Mouse (Mus musculus) spleen, embryonic (tissue): ENCODE data around the gene Tmem132d.

Source experiments
- CTCF ChIA-PET: fragments of 350-600 bp; sonication (Branson Sonifier 250); formaldehyde crosslinking; loops from one replicate; lab custom pipeline; 2022; lab: Charles Lee

Gene Tmem132d

GRCm38 (mm10) chr5:128218281-128218680, 214.6 kb downstream of the Tmem132d start:
- CTCF ChIA-PET, result no interaction called here

DNA sequence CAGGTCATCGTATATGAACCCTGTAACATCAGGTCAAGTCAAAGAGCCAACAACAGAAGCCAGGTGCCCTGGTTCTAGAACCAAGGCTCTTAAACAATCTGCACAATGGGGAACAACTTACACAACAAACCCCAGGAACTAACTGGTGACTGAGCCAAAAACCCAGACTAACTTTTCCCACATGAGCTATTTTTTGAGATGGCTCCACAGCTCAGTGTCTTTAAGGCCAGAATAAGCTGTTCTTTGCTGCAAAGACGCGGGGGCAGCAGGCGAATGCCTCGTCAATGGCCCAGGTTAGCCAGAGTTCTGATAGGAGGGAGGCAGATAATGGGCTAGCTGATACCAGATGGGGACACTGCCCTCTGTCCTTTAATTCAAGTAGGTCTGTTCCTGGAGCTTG, 221.8 kb downstream of the Tmem132d start:
- CTCF ChIA-PET, result no interaction called here

GRCm38 (mm10) chr5:128205716-128206115, 227.2 kb downstream of the Tmem132d start:
- CTCF ChIA-PET, result no interaction called here

DNA sequence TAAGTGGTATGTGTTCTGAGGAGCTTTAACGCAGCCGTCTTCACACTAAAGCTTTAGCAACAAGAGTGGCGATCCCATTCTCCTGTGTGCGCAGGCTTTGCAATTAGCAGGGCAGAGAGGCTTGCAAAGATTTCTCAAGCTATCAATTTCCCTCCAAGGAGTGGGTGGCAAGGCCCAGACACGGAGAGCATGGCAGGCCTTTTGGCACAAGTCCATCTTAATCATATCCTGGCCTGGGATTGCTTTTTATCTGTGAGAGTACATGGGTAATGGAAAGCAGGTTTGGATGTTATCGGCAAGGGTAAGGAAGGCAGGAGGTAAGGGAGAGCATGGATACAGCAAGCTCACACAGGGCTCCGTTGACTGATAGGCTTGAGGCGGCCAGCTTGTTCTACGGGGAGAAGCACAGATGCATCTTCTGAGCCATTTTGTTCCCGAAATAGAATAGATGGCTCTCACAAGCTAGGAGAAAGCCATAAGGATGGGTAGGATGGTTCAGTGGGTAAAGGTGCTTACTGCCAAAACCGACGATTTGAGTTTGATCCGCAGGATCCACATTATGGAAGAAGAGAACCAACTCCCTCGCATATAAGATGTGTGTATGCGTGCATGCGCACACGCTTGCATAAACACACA, 228.1 kb downstream of the Tmem132d start:
- CTCF ChIA-PET, result no interaction called here

GRCm38 (mm10) chr5:128203879-128204581, 228.8 kb downstream of the Tmem132d start:
- CTCF ChIA-PET, result no interaction called here

DNA sequence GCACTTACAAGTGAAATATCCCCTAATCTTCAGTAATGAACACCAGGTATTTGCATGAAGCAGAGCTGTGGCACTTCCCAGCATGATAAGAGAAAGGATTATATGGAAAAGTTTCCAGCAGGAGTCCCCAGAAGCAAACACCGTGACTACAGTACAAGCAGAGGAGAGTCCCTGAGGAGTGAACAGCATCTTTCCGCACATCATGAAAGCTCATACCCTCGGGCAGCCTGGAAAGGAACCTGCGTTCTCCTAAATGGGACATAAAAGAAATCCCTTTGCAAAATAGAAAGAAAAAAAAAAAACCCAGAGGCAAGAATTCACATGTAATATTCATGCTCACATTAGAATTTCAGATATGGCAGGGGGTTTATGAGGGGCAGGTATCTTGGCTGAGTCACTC, 238.8 kb downstream of the Tmem132d start:
- CTCF ChIA-PET, result interaction anchor here (1.1 kb wide), 1 partner anchor 16 kb away, joined by 3 read pairs; no protein-coding TSS in a partner anchor

- CTCF ChIA-PET, result no interaction called here
Measured at GRCm38 (mm10) chr5:128192485-128193055, 240.3 kb downstream of the Tmem132d start.

GRCm38 (mm10) chr5:128191710-128192109, 241.2 kb downstream of the Tmem132d start:
- CTCF ChIA-PET, result no interaction called here

DNA sequence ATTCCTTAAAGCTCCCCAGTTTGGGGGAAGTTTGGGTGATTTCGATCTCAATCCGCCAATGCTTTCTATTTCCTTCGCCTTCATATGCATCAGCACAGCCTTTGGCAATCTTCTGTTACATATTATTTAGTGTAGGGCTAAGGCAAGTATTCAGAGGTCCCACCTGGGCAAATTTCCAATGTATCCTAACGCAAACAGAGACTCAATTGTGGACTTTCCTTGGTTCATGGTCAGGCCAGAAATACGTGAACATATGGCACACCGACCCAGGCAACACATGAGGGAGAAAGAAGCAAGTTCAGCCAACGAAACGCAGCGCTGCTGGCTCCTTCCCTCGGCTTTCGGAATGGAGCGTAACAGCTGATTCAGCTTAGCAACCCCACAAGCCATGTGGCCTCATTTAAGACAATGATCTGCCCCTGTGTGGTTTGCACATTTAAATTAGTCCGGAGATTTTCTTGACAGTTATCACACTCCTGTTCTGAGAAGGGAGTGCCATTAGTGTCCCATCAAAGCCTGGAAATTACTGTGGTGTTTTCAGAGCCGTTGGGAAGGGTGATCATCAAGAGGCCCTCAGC, 242.5 kb downstream of the Tmem132d start:
- CTCF ChIA-PET, result no interaction called here

DNA sequence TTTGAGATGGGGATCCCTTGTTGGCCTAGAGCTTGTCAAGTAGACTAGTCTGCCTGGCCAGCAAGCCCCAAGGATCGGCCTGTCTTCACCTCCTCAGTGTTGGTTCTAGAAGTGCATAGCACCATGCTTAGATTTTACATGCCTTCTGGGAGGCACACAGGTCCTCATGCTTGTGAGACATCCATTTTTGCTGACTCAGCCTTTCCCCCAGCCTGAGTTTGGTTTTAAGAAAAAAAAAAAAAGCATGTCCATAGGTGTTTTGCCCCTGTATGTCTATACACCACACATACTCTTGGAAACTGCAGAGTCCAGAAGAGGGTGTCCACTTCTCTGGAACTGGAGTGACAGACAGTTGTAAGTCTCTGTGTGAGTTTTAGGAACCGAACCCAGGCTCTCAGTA, 256.6 kb downstream of the Tmem132d start:
- CTCF ChIA-PET, result no interaction called here

DNA sequence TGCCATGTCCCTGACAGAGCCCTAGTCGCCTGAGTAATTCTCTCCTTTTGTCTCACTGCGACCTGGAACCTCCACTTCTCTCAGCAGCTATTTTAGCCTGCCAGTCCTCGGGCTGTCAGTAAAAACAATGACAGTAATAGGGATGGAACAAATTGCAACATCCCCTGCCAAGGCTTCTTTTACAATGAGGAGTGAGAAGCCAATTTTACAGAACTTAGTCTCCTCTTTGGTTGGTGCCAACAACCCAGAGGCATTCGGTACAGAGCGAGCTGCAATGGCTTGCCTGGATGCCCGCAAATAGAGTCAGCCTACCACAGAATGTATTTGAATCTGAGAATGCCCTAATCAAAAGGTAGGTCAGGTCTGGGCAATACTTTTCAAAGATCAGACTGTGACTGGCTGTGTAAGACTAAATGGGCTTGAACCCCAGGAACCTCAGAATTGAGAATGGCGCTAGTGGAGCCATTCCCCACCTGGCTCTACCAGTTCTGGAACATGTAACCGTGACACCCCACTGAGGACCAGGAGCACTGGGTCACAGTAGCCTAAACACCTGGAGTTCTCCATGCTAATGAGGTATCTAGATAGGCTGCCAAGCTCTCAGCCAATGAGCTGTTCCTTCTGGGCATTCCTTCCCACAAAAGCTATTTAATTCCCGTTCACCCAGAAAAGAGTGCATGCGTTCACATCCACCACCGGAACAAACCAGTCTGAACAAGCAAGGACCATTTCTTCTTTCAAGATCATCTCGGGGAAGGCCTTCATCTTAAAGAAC, 273.8 kb downstream of the Tmem132d start:
- CTCF ChIA-PET, result no interaction called here

- CTCF ChIA-PET, result no interaction called here
Measured at GRCm38 (mm10) chr5:128151461-128151860, 281.4 kb downstream of the Tmem132d start.

DNA sequence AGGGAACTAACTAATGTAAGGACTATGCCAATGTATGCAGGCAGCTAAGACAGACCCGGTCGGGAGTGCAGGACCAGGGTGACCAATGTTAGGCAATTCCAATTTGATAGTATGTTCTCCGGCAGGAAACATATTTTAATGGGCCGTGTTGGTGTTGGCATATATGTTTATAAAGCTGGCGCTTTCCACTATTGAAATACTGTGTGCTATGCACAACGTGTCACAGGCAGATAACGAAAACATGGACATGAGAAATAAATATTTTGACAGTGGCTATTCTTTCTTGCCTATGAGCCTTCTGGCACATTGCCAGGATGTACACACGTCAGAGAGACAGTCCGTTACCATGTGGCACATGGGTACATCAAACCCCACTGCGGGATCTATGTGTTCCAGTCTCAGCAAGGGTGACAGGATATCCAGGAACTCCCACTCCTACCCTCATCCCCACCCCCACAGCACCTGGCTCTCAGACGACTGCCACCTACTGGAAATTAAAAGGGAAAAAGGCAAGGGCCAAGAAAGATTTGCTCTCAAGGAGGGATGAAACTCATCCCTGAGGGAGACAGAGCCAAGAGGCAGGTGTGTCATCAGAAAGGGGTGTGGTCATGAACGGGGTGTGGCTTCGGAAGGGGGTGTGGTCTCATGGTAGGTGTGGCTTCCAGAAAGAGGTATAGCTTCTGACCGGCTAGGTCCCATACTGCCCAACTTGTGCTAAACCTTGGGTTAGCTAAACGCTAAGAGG, 285.8 kb downstream of the Tmem132d start:
- CTCF ChIA-PET, result no interaction called here

DNA sequence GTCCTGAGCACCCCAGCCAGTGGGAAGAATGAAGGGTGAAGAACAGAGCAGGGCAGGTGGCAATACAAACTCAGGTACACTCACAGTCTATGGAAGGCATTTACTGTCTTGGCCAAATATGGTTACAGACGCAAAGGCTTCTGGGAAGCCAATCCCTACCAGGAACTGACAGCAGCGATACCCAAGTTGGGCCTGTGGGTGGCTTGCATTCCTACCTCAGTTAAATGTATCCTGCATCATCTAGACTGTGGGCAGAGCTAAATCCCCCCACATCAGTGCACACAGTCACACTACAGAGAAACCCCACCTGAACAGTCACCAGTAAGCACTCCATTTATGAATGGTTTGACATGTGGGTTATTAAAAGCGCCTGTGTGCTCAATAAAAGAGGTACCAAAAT, 288.1 kb downstream of the Tmem132d start:
- CTCF ChIA-PET, result no interaction called here

DNA sequence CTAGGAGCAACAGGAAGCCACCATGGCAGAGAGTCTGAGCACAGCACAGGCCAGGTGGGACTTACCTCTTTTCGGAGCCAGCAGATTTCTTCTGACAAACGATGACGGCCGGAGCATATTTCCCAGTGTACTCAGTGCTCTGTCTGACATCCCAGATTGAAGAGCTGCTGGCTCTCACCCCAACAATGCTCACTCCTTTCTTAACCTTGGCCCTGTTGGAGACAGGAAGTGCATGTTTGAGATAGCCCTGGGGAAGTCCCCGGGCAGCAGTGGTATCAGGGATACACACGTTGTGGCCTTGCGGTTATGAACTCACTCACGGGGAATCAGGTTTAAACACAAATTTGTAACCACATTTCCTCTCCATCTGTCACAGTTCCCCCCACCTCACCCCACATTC, 296.1 kb downstream of the Tmem132d start:
- CTCF ChIA-PET, result no interaction called here

GRCm38 (mm10) chr5:128122656-128123055, 310.2 kb downstream of the Tmem132d start:
- CTCF ChIA-PET, result no interaction called here

- CTCF ChIA-PET, result no interaction called here
Measured at GRCm38 (mm10) chr5:128119171-128119570, 313.7 kb downstream of the Tmem132d start.

- CTCF ChIA-PET, result interaction anchor here (0.7 kb wide), 1 partner anchor 1111 kb away, joined by 4 read pairs; no protein-coding TSS in a partner anchor
Measured at GRCm38 (mm10) chr5:128113107-128113506, 319.8 kb downstream of the Tmem132d start.

- CTCF ChIA-PET, result interaction anchor here (0.7 kb wide), 1 partner anchor 1110 kb away, joined by 4 read pairs; no protein-coding TSS in a partner anchor
Measured at GRCm38 (mm10) chr5:128112518-128112917, 320.4 kb downstream of the Tmem132d start.

GRCm38 (mm10) chr5:128111664-128112063, 321.2 kb downstream of the Tmem132d start:
- CTCF ChIA-PET, result no interaction called here

GRCm38 (mm10) chr5:128102556-128102955, 330.3 kb downstream of the Tmem132d start:
- CTCF ChIA-PET, result no interaction called here
